Mouse (Mus musculus) adrenal gland, postnatal 10 days (tissue): ENCODE results near the gene Ranbp3l. TPM values are rescaled to one million over a fixed set of nuclear protein-coding genes. Genes with fewer than 3 reads are reported as not detected.

Source experiments
- DNase-seq: peaks from one replicate; pipeline ENCODE4 v3.0.0; 2021; ENCODE audit warnings: mixed read lengths
- total RNA-seq, 2 experiments: library from RNA; stranded (reverse); gene quantifications; 2 replicates each; pipeline ENCODE4 v1.2.3; 2021

Gene Ranbp3l
- total RNA-seq, 2 experiments from 2014 or later: 0.18 to 0.21 TPM

DNA sequence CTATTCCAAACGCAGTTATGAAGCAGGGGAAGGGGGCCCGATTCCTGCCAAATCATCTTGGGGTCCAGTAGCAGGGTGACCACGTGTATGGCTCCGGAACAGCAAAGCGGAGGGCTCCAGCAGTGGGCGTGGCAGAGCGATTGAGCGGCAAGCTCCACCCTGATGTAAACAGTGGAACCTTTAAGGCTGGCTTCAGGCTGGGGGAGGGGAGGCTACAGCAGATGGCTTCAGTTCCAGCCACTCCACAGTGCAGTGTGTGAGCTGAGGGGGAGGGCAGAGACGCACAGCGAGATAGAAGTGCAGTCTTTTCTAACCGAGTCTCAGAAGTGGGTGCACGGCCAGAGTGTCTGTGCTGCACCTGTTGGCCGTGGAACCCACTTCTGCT, 126.6 kb downstream of the Ranbp3l start:
- no peak for DNase-seq

DNA sequence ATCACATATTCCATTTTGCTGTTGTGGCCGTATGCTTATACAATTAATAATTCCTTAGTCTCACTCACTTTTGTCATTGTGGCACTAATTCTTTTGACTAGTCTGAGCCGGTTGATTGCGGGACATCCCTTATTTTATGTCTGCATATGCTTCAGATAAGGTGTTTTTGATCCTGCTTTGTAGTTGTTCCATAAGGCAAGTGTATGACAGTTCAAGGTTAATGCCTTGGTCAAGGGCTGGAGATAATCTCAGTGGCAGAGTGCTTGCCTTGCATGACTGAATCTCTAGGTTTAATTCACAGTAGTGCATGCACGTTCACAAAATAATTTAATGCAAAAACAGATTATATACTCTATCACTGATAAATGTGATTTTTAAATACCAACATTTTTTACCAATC, 129.1 kb downstream of the Ranbp3l start:
- DNase-seq: no peak

DNA sequence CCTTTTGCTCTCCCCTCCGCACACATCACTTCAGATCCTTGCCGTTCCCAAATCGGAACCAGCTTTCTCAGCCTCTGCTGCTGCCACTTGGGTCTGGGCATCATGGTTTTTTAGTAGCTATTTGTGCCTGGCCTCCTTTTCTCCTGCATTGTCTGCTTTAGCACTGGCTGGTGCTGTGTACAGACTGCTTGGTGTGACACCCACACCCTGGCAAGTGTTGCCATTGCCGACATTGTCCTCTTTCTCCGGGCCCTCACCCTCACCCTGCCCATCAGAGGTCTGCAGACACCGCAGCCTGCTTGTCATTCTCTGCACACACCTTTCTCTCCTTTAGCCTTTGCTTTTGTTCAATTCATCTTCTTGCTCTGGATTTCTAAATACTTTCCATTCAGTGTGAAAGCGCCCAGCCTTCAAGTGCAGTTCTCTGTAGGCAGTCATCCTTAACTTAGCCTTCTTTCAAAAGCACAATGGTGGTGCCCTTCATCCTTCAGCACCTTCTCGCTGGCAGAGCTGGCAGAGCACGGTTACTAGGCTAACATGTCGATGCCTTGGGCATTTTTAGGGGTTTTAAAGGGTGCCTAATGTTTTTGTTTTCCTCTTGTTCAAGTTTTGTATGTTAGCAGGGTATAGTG, 132.8 kb downstream of the Ranbp3l start:
- DNase-seq: no peak

DNA sequence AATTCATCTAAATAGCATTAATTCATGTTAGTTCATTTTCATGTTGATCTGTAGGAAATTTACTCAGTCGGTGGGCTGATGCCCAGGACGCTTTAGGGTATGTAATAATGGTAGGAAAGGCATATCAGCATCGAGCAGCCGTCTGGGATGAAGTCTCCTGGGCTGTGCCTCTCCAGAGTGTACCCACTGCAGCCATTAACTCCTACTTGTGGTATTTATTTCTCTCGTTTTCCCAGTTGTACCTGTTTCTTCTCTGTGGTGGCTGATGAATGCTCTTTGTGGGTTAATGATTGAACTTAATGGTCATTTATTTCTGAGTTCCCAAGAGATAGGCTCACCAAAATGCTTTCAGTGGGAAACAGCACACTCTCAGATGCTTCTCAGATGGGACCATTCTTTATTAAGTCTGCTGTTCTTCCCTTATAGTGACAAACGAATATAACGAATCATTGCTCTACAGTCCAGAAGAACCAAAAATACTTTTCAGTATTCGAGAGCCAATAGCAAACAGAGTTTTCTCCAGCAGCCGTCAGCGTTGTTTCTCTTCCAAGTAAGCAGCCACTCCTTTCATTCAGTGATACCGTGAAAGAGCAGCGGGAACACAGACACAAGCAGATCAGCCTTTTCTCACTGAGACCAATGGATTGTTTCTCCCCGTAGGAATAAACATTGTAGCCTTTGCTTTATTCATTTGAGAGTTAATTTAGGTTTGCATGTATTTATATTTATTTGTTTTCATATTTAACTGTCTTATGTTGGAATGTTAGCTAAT, 138.7 kb downstream of the Ranbp3l start:
- no peak for DNase-seq

DNA sequence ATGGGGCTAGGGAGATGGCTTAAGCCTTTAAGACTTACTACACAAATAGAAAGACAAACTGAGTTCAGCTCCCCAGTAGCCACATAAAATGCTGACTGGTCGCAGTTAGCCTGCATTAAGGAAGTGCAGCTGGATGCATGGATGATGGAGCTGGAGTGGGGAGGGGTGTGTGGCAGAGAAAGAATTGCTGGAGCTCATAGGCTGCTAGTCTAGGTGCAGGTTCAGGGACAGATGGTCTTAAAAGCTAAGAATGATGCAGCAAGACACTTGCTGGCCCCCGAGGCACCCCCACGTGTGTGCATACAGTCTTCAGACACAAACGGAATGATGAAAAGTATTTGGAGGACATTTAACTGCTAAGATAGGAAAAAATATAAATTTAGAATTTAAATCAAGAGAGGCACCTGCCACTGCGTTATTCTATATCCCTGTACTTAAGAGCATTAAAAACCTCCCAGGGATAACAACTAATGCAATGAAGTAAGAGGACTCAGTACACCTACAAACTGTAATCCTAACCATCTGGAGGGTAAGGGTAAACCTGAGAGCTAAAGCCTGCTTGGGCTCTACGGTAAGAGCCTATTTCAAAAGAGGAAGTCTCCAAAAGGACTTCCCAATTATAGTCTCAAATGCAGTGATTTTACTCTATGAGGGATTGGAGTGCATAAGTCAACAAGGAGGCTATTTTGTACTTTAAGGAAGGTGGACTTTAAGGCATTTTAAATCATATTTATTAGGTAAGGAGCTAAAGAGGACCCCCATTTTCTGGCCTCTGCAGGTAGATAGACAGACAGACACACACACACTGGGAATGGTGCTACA, 143.0 kb downstream of the Ranbp3l start:
- DNase-seq: no peak

DNA sequence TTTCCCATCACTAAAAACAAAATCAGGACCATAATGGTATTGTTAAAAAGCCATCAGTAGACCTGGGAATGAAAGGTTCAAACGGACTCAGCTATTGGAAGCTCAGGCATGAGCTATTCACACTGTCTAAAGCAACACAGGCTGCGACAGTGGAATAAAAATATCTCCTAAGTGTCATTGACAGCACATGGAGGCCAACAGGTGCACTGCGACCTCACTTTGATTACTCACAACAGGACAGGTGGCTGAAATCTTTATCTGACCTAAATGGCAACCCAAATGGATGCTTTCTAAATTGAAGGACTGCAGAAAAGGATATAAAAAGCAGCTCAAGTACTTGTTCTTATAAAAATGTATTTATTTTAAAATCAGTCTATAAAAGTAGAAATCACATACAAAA, 143.9 kb downstream of the Ranbp3l start:
- DNase-seq: no peak

DNA sequence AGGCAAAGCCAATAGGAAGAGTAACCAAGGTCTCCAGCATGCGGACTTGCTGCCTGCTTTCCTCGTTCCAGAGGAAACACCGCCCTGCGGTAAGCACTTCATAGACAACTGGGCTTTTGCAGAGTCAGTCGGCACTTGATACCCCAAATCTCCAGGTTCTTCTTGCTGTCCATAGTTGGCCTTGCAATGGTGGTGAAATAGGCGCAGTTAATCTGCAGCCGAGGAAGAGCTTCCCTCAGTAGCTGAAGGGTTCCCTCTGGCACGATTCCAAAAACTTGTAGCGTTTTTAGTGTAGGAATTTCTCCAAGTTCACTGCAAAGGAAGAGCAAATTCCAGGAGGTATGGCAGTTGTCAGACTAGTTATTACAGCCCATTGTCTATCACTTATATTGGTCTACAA, 145.8 kb downstream of the Ranbp3l start:
- DNase-seq: peak; percentile 23

DNA sequence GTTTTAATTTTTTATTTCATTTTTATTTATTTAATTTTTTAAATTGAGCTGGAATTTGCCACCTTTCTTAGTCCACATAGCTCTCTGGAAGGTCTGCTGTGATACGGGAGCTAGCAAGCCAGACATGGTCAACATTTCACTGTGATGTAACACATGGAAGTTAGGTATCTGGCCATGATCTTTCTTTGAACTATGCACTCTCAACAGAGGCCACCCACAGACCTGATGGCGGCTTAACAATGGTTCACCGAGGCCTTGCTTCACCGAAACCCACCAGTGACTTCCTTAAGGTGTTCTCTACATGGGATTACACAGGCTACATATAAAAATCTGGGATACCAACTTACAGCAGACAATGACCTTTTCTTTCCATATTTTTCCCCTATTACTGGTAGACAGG, 146.4 kb downstream of the Ranbp3l start:
- no peak for DNase-seq

DNA sequence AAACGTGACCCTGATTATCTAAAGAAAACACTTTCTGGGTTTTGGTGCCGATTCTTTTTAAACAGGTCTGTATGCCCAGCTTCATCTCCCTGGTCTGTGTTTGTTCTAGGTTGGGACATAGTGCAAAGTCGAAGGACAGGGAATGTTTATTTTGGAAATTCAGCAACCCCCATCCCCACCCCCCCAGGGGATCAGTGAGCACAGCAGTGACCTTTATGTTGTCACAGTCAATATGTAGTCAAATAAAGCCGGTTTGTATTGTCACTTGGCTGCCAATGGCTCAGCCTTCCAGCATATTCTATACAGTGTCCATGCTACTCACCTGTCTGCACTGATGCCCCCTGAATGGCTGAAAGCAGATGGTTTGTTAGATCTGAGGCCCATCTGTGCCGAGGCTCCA, 146.8 kb downstream of the Ranbp3l start:
- DNase-seq: peak; percentile 23

Other genes with a start within 250 kb of the Ranbp3l start
- gene Nadk2, start 103.3 kb downstream of the Ranbp3l start, total RNA-seq: 10 to 100 TPM; 74.0 to 74.3 TPM
- 10 to 100 TPM; 19.2 to 22.5 TPM for gene Lmbrd2, start 172.6 kb downstream of the Ranbp3l start, total RNA-seq
- gene Skp2, start 187.5 kb downstream of the Ranbp3l start, total RNA-seq: 1 to 10 TPM; 6.0 to 8.0 TPM